Mouse (Mus musculus): ENCODE results near the gene Gm42791.

DNA sequence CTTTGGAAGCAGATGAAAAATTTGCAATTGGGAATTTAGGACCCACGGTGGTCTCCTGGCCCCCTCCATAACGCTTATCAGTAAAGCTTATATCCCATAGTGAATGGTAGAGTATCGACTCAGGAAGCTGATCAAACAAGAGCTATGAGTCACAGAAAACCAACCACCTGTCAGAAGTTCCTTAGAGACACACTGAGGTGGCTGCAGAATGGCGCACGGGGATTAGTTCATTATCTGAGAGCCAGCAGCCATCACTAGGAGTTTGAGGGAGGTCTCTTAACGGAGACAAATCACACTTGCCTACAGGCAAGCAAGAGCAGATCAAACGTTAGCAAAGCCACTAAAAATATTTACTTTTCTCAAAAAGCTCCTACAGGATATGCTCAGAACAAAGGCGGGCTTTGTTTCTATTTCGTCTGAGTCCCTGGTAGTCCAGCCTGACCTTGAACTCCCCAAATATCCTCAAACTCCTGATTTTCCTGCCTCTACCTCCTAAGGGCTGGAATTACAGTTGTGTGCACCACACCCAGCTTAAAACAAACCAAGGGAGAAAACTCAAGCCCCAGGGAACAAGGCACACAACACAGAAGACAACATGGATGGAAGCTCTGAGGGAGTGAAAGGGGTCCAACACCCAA lies 37.9 kb downstream of the Gm42791 start:
- TF ChIP-seq CTCF (IDR thresholded peaks at IDR 0.05; ENCODE audit: insufficient read depth, low read length) = no peak
- no peak for TF ChIP-seq POLR2A (IDR thresholded peaks at IDR 0.05; ENCODE audit: borderline replicate concordance, extremely low read depth, low read depth, low read length)

Measured in lung, adult 2 months (tissue).